Mouse (Mus musculus) E14TG2a.4 (cell line): ENCODE measurements around the gene Csrnp1.

ENCODE experiments used
- CTCF ChIP-seq: conservative IDR thresholded peaks from 2 replicates; pipeline ENCODE4 v1.5.1; 2014; ENCODE audit warnings: low read length
- POU5F1 ChIP-seq: IDR thresholded peaks from 2 replicates; pipeline ENCODE4 v1.6.1; 2014; ENCODE audit warnings: low read length, borderline replicate concordance

DNA sequence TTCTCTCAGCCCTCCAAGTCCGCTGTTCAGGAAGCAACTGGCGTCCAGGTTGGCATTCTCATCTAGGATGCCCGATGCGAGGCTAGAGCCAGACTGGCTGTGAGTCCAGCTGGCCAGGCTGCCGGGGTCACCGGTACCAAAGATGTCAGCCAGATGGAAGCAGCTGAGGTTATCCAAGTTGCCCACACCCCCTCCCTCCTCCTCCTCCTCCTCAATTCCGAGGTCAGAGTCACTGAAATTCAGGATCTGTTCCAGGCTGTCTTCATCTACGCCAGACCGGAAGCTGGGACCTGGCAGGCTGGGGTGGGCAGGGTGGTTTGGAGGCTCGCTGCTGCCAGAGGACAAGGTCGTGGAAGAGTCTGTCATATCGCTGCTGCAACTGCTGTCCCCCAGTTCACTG is 11.9 kb downstream of the Csrnp1 start:
- TF ChIP-seq CTCF (no peak), POU5F1 (no peak)
